Mouse (Mus musculus) ES-E14 (cell line): Measurements from ENCODE around the gene Aaas.

Source experiments
- MAFK ChIP-seq: IDR thresholded peaks from 2 replicates; pipeline ENCODE4 v1.6.1; 2014; ENCODE audit warnings: mild to moderate bottlenecking, low read depth, low read length, inconsistent platforms; ENCODE audit not compliant: insufficient read depth
- ZNF384 ChIP-seq: IDR thresholded peaks from 2 replicates; pipeline ENCODE4 v1.6.1; 2012; ENCODE audit warnings: low read depth, low read length, inconsistent platforms

DNA sequence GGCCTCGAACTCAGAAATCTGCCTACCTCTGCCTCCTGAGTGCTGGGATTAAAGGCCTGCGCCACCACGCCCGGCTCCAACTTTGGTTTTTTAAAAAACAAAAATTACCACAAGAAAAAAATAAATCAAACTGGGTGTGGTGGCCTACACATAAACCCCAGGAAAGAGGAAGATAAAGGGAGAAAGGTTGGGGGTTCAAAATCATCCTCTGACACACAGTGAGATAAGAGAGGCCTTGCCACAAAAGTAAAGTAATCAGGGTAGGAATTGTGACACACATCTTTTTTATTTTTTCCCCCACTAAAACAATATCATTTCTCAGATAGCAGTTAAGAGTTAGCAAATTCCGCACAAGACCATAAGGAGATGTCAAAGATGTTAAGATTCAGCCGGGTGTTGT lies 33.1 kb upstream of the Aaas start:
- TF ChIP-seq ZNF384 (no peak), MAFK (no peak)
